Mouse (Mus musculus) C2C12 (cell line): ENCODE measurements around the gene Cmtm3.

ENCODE experiments used
- CEBPB ChIP-seq: IDR thresholded peaks from one replicate; pipeline ENCODE4 v1.6.1; 2011; ENCODE audit warnings: low read depth, mild to moderate bottlenecking, control low read depth, moderate library complexity
- CTCF ChIP-seq: IDR thresholded peaks from one replicate; pipeline ENCODE4 v1.5.1; 2011; ENCODE audit not compliant: control insufficient read depth, insufficient read depth, insufficient read length
- FOSL1 ChIP-seq: IDR thresholded peaks from one replicate; pipeline ENCODE4 v1.8.0; 2011; ENCODE audit warnings: mild to moderate bottlenecking, low read length; ENCODE audit not compliant: poor library complexity, insufficient read depth, severe bottlenecking
- MAX ChIP-seq: IDR thresholded peaks from one replicate; pipeline ENCODE4 v1.6.1; 2011; ENCODE audit warnings: mild to moderate bottlenecking, control low read depth
- MYOD1 ChIP-seq: IDR thresholded peaks from one replicate; pipeline ENCODE4 v1.6.1; 2011; ENCODE audit warnings: low read depth; ENCODE audit not compliant: control insufficient read depth, insufficient read length
- MYOG ChIP-seq: IDR thresholded peaks from one replicate; pipeline ENCODE4 v1.6.1; 2011; ENCODE audit not compliant: control insufficient read depth, insufficient read length; ENCODE audit errors: extremely low read depth
- USF1 ChIP-seq: IDR thresholded peaks from one replicate; pipeline ENCODE4 v1.6.1; 2011; ENCODE audit warnings: low read depth, mild to moderate bottlenecking, control low read depth, moderate library complexity

DNA sequence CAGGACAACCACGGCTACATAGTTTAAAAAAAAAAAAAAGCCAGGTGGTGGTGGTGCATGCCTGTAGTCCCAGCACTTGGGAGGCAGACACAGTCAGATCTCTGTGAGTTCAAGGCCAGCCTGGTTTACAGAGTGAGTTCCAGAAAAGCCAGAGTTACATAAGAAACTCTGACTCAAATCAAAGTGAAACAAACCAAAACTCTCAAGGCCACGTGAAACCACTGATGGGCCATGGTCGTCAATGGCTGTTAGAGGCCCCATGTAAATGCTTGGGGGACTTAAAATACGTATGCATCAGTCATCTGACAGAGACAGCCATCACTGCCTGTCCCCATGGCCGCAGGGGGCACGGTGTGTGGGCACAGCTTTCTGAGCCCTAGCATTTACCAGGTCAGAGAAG, 31.9 kb downstream of the Cmtm3 start:
- TF ChIP-seq CTCF (no peak), MYOG (no peak), MAX (no peak), MYOD1 (no peak), CEBPB (no peak), USF1 (no peak), FOSL1 (no peak)
